Mouse (Mus musculus) cerebellum, adult 9-11 months (tissue): ENCODE results near the gene Defb5.
"Not testable (repeated sequence)": the region's sequence is repeated elsewhere in the genome, so short reads cannot be mapped to it uniquely, and the experiment has no call there.

ENCODE experiments used
- DNase-seq: peaks from one replicate; pipeline ENCODE4 v3.0.0; 2022

Defb5 gene

DNA sequence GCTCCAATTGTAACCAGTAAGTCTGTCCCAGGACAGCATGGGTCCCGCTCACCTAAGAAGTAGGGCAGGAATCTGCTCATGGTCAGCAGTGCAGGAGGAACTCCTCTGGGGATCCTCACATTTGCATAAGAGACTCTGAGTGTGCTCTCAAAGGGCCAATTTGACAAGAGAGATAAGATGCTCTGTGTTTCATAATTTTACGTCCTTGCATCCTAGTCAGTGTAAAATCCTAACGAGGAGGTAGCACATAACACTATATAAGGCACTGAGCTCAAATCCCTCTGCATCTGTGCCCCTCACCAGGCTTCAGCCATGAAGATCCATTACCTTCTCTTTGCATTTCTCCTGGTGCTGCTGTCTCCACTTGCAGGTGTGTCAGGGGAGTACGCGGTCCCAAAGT is at the start of gene Defb5:
TSS of gene Defb5 (plus strand) at position 301 of the 400 bp plus-strand sequence.
- no peak for DNase-seq

- DNase-seq: no peak
These were observed 22.2 kb upstream of the Defb5 start, which contains the start of gene Defb6 for GRCm38 (mm10) chr8:19225161-19225560. Defb6 (plus strand) TSS chr8:19225478.

- no peak for DNase-seq
These were observed 9.3 kb upstream of the Defb5 start for GRCm38 (mm10) chr8:19238101-19238500.

DNA sequence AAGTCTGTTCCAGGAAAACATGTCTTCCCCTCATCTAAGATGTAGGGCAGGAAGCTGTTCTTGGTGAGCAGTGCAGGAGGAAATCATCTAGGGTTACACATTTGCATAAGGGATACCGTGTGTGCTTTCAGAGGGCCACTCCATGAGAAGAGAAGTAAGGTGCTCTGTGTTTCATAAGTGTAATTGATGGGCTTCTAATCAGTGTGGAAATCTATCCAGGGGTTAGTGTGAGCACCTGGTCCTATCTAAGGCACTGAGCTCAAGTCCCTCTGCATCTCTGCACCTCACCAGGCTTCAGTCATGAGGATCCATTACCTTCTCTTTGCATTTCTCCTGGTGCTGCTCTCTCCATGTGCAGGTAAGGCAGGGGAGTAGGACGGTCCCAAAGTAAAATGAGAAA is 7.8 kb upstream of the Defb5 start, which contains the start of gene Defb46:
TSS of gene Defb46 (plus strand) at position 301 of the 400 bp plus-strand sequence.
- no peak for DNase-seq

- DNase-seq: no peak
These were observed 10.8 kb downstream of the Defb5 start for GRCm38 (mm10) chr8:19258136-19258535.

DNA sequence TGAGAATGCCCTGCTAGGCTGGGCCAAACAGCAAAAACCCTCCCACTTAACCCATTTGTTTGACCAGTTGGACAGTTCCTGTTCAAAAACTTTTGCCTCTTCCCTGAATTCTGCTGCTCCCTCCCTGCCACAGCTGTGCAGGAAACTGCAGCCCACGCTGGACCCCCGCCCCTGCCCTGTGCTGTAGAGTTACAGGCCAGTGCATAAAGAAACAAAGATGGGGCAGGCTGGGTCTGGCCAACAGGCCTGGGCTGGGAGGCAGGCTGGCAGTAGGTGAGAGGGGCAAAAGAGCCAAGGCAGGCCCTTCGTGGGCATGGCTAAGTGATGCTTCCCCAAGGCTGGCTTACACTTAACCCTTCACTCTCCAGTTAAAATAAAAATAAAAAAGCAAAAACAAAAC is 12.3 kb downstream of the Defb5 start:
- no peak for DNase-seq

DNA sequence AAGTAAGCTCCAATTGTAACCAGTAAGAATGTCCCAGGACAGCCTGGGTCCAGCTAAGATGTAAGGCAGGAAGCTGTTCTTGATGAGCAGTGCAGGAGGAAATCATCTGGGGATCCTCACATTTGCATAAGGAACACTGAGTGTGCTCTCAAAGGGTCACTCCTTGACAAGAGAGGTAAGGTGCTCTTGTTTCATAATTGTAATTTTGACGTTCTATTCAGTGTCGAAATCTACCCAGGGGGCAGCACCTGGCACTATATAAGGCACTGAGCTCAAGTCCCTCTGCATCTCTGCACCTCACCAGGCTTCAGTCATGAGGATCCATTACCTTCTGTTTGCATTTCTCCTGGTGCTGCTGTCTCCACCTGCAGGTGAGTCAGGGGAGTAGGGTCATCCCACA is 45.7 kb downstream of the Defb5 start, which contains the start of gene Defb3:
TSS of gene Defb3 (plus strand) at position 301 of the 400 bp plus-strand sequence.
- not testable (repeated sequence) for DNase-seq

DNA sequence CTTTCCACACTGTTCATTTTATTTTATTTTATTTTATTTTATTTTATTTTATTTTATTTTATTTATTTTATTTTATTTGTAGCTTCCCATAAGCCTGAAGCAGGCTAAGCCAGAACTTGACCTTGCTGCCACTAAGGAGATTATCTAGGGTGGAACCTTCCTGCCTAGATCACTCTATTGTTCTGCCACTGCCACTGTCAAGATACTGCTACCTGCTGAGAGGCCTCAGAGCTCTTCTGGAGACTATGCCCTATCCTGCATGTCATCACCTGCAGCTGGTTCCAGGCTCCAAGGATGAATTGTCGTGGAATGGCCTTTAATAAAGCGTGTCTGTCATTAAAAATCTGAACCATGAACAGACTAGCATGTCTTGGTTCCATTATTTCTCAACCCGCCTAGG is 51.0 kb downstream of the Defb5 start:
- not testable (repeated sequence) for DNase-seq
